Mouse (Mus musculus) heart, adult 11 months (tissue): Measurements from ENCODE around the gene Gpr19.
A peak's percentile ranks its signal among the peaks of the same experiment; 100 is the strongest.

Source experiments
- DNase-seq: peaks from one replicate; pipeline ENCODE4 v3.0.0; 2022

Gene Gpr19

GRCm38 (mm10) chr6:134847550-134847949 is 50.8 kb downstream of the Gpr19 start:
- DNase-seq, result peak; percentile 89

DNA sequence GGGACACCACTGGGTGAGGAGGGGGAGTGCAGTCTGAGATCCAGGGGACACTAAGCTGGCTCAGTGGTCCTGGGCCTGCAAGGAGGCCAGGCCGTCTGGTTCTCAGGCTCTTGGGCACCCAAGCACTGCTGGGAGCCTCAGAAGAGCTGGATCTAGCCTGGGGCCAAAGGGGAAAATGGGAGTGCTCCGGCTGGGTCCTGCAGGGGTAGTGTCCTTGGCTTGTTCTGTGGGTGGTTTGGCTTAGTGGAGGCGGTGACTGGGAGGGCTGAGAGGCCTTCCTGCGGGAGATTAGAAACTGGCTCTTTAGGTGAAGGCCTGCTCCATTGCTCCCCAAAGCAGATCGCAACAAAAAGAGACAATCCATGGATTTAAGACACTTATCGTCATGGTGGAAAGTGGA is 52.1 kb downstream of the Gpr19 start:
- DNase-seq, result peak; percentile 59

DNA sequence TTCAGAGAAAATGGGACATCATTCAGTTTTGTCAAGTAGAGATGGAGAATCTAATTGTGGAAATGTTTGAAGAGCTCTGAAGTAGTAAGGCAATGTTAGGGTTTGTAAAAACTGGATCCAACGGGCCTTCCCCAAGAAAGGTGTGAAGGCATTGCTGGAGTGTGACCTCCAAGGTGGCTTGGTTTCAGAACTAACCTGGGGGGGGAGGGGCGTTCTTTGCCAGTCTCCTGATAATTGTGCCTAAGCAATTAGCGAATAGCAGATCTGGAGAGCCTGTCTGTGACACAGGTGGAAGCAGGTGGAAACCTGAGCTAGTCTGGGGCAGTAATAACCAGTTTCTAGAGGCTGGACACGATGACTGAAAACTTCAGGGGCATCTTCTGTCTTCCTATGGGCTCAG is 52.7 kb downstream of the Gpr19 start:
- DNase-seq, result no peak

DNA sequence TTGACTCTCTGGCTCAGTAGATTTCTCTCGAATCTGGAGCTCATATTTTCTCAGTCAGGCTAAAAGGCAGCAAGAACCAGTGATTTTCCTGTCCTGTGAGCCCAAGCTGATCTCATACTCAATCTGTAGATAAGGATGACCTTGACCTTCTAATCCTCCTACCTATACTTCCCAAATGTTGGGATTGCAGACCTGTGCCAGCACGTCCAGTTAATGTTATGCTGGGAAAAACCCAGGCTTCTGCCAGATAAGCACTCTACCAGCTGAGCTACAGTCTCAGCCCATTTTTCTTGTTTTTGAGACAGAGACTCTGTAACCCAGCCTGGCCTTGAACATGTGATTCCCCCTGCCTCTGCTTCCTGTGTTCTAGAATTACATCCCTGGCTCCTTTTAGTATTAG is 58.0 kb downstream of the Gpr19 start:
- DNase-seq, result peak; percentile 70

DNA sequence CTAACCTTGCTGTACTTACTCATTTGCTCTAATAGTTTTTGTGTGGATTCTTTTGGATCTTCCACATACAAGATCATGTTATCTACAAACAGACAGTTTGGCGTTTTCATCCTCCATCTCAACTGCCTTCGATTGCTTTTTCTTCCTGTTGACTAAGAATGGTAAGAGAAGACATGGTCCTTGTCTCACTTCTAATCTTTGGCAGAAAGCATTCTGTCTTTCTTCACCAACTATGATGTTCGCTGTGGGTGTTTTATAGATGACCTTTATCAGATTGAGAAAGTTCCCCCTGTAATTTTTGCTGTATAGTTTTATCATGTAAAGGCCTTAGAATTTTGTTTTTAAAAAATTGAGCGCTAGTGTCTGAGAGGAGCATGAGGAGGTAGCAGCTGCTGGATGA is 60.3 kb downstream of the Gpr19 start:
- no peak for DNase-seq

GRCm38 (mm10) chr6:134834585-134835251 is 63.7 kb downstream of the Gpr19 start:
- peak; percentile 51 for DNase-seq

DNA sequence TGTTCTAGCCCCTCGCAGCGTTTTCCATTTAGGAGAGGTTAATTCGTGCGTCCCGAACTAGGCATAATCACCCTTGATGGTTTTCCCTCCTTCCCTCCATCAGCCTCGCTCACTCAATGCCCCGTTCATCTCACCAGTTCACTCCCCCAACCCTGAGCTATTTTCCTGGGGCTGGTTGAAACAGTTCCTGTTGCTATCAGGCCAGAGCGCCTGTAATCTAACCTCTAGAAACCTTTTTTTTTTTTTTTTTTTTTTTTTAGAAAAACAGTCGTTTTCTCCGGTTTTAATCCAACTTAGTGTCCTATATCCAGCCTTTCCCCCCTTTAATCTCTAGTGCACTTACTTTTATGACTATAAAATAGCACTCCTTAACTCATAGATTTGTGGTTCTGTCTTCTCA is 67.6 kb downstream of the Gpr19 start:
- no peak for DNase-seq

- peak; percentile 100 for DNase-seq
These were observed 68.3 kb downstream of the Gpr19 start, which contains the start of gene Crebl2 for GRCm38 (mm10) chr6:134829786-134830700. Gene Crebl2 (plus strand): TSS chr6:134830154.

- peak; percentile 87 for DNase-seq
These were observed 75.5 kb downstream of the Gpr19 start for GRCm38 (mm10) chr6:134822844-134823243.

DNA sequence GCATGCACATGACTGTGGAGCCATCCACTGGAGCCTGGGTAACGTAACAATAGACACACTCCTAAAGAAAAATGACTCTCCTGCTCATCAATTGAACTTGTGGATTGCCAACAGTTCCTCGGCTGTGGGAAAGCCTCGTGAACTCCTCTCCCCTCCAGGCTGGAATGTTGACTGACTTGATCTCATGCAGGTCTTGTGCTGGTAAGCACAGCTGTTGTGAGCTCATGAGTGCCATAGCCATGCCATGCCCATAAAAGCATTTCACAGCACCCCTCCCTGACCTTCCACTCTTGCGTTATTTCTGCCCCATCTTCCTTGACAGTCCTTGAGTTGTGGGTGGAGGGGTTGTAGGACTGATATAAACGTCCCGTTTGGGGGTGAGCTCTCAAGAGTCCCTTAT is 78.0 kb downstream of the Gpr19 start:
- DNase-seq, result peak; percentile 84

DNA sequence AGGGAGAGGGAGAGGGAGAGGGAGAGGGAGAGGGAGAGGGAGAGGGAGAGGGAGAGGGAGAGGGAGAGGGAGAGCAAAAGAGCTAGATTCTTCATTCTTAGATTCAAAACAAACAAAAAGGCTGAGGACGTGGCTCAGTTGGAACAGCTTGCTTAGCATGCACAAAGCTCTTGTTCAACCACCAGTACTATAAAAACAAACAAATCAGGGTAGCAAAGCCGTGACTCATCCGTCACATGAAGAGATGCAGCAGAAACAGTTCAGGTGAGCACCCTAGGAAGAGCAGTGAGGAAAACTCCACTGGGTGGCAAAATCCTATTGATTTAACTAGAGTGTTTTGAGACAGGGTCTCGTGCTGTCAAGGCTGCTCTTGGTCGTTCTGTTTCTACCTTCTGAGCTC is 78.6 kb downstream of the Gpr19 start:
- DNase-seq, result peak; percentile 21
